In the genomic region with DNA sequence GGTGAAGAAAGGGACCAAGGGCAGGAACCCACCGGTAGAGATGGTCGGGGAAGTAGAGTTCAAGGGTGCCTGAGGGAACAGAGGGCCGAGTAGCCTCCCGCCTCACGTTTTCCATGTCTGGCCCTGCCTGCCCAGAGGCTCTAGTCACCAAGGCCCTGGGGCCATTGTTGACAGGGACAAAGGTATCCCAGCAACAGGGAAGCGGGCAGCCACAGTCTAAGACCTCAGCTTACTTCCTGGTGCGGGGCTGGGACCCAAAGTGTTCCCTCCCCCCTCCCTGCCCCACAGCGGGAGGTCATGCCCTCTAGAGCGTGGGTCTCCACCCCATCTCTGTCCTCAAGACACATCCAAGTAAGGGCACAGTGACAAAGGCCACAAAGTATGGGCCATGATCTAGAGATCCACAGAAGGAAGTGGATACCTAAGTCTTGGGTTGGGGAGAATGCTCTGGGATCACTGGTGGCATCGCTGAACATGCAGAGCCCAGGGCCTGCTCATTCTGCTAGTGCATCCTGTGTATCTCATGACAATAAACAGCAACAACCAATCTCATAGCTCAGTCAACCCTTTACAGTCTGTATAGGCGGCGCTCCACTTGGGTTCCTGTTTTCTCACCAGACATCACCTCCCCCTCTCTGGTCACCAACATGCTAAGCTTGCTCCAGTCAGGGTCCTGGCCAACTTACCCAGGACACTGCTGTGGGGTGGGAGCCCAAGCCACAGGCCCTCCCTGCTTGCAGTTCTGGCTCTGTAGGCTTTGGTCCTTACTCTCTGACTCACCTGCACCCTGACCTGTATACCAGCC, we compare ENCODE assay signal across 8 mouse cellular contexts. TPM values are rescaled to one million over a fixed set of nuclear protein-coding genes. Genes with fewer than 3 reads are reported as not detected.
DNase-seq lines count a peak whose midpoint lies in the region; ATAC-seq and TF ChIP-seq lines count a peak whose summit lies in the region.

A gene (minus strand): TSS at position 145 of the 805 bp plus-strand sequence.

- peaks cover 34 to 61% of the 10 kb centered on the region in 2 experiments for H3K4me1 ChIP-seq in CH12.LX (ENCODE audit: control insufficient read depth in 1 of 2, insufficient read depth in 2 of 2)
- peaks cover 16% of the 10 kb centered on the region for H3K4me1 ChIP-seq in forebrain, embryonic 16.5 days (replicated peaks; ENCODE audit: control insufficient read depth, insufficient read depth, low read length)
- H3K4me1 ChIP-seq in lung, embryonic 15.5 days: peaks cover 48% of the 10 kb centered on the region
- peaks cover 4% of the 10 kb centered on the region; the same call in 1 of the 2 replicates for H3K4me1 ChIP-seq in stomach, postnatal 0 days (replicated peaks; ENCODE audit: control insufficient read depth, insufficient read depth)

- H3K79me2 ChIP-seq in CH12.LX (replicated peaks; ENCODE audit: control insufficient read depth, extremely low read depth, insufficient read depth, poor library complexity, severe bottlenecking): no peaks in the 10 kb centered on the region

- WGBS in forebrain, embryonic 16.5 days: 18% methylated on average over 12 of the region's 12 CpGs
- 22% methylated on average over 12 of the region's 12 CpGs for WGBS in lung, embryonic 15.5 days
- 30% methylated on average over 12 of the region's 12 CpGs for WGBS in stomach, postnatal 0 days

- no peak within 1 kb of the TSS for H3K4me3 ChIP-seq in CH12.LX (replicated peaks in 1 of 3; ENCODE audit: low read depth in 2 of 3, low read length in 2 of 3, poor library complexity in 1 of 3)
- no peak within 1 kb of the TSS for H3K4me3 ChIP-seq in forebrain, embryonic 16.5 days (replicated peaks; ENCODE audit: low read length)
- H3K4me3 ChIP-seq in lung, embryonic 15.5 days: peak within 1 kb of the TSS; percentile 28
- H3K4me3 ChIP-seq in stomach, postnatal 0 days (ENCODE audit: low read depth, low read length): peak within 1 kb of the TSS; percentile 35

- H3K27ac ChIP-seq in CH12.LX (ENCODE audit: insufficient read depth, low read depth): no peak within 1 kb of the TSS
- no peak within 1 kb of the TSS for H3K27ac ChIP-seq in forebrain, embryonic 16.5 days (ENCODE audit: low read length)
- H3K27ac ChIP-seq in lung, embryonic 15.5 days: 0 out of 2 replicates have a peak within 1 kb of the TSS, but pooled peaks have one; percentile 12
- peak within 1 kb of the TSS; percentile 82 for H3K27ac ChIP-seq in stomach, postnatal 0 days (replicated peaks)

- H3K36me3 ChIP-seq in CH12.LX (replicated peaks in 1 of 2; ENCODE audit: control insufficient read depth in 1 of 2, insufficient read depth in 1 of 2, low read length in 1 of 2): peaks cover 90 to 100% of the 10 kb centered on the region in 2 experiments
- H3K36me3 ChIP-seq in forebrain, embryonic 16.5 days (ENCODE audit: control insufficient read depth, insufficient read depth): peaks cover 26% of the 10 kb centered on the region
- H3K36me3 ChIP-seq in lung, embryonic 15.5 days: peaks cover 45% of the 10 kb centered on the region
- peaks cover 35% of the 10 kb centered on the region for H3K36me3 ChIP-seq in stomach, postnatal 0 days (ENCODE audit: control insufficient read depth, insufficient read depth, low read length)

- TF ChIP-seq CTCF in CH12.LX (conservative IDR thresholded peaks at IDR 0.05 in 1 of 2, IDR thresholded peaks at IDR 0.05 in 1 of 2; ENCODE audit: low read depth in 2 of 2, low read length in 2 of 2): no peak
- no peak for TF ChIP-seq CTCF in stomach, postnatal 0 days (IDR thresholded peaks at IDR 0.05; ENCODE audit: low read depth)

- in situ Hi-C loops in CH12.LX (cut with MboI; ENCODE audit: low pct_ligation_motif_present, low pct_unique_long_range_greater_than_20kb, low sequenced_read_pairs): no loop called here

- no peak for TF ChIP-seq RAD21 in CH12.LX (IDR thresholded peaks at IDR 0.05; ENCODE audit: low read depth, low read length)

- H3K9ac ChIP-seq in CH12.LX (ENCODE audit: insufficient read depth, low read depth): no peak within 1 kb of the TSS
- no peak within 1 kb of the TSS for H3K9ac ChIP-seq in forebrain, embryonic 16.5 days (replicated peaks; ENCODE audit: low read depth, low read length)
- no peak within 1 kb of the TSS for H3K9ac ChIP-seq in lung, embryonic 15.5 days
- peak within 1 kb of the TSS; percentile 60 for H3K9ac ChIP-seq in stomach, postnatal 0 days (ENCODE audit: low read length)

- H3K27me3 ChIP-seq in CH12.LX (replicated peaks): no peaks in the 10 kb centered on the region
- peaks cover 12% of the 10 kb centered on the region for H3K27me3 ChIP-seq in forebrain, embryonic 16.5 days (replicated peaks; ENCODE audit: control insufficient read depth, insufficient read depth, low read length)
- H3K27me3 ChIP-seq in lung, embryonic 15.5 days: peaks cover 6% of the 10 kb centered on the region; the same call in 1 of the 2 replicates
- H3K27me3 ChIP-seq in stomach, postnatal 0 days (ENCODE audit: control insufficient read depth, insufficient read depth, low read length): no peaks in the 10 kb centered on the region

- TF ChIP-seq EP300 in CH12.LX (IDR thresholded peaks at IDR 0.05; ENCODE audit: low read length): no peak
- TF ChIP-seq EP300 in stomach, postnatal 0 days (optimal IDR thresholded peaks at IDR 0.05): no peak

- dilution Hi-C loops in CH12.LX (cut with MboI; ENCODE audit: extremely low pct_ligation_motif_present, extremely low pct_unique_long_range_greater_than_20kb, low sequenced_read_pairs): no loop called here

- TF ChIP-seq POLR2A in CH12.LX (IDR thresholded peaks at IDR 0.05; ENCODE audit: low read depth, low read length): no peak

- no peak within 1 kb of the TSS for H3K4me2 ChIP-seq in CH12.LX (ENCODE audit: insufficient read depth, low read depth, poor library complexity, severe bottlenecking)
- H3K4me2 ChIP-seq in forebrain, embryonic 16.5 days (ENCODE audit: low read length): peak within 1 kb of the TSS; percentile 49; the same call in 1 of the 2 replicates
- peak within 1 kb of the TSS; percentile 59 for H3K4me2 ChIP-seq in lung, embryonic 15.5 days
- peak within 1 kb of the TSS; percentile 59 for H3K4me2 ChIP-seq in stomach, postnatal 0 days (replicated peaks; ENCODE audit: low read depth)

- ATAC-seq in forebrain, embryonic 16.5 days: peak; percentile 6; the same call in 1 of the 2 replicates
- no peak for ATAC-seq in lung, embryonic 15.5 days (ENCODE audit: borderline replicate concordance, extremely low read depth, low FRiP score, low TSS enrichment)
- peak; percentile 38 for ATAC-seq in stomach, postnatal 0 days (ENCODE audit: low FRiP score, low TSS enrichment)

- H3K9me3 ChIP-seq in CH12.LX (replicated peaks; ENCODE audit: low read length): no peaks in the 10 kb centered on the region
- no peaks in the 10 kb centered on the region for H3K9me3 ChIP-seq in forebrain, embryonic 16.5 days (ENCODE audit: control insufficient read depth, low read length)
- H3K9me3 ChIP-seq in lung, embryonic 15.5 days: no peaks in the 10 kb centered on the region
- H3K9me3 ChIP-seq in stomach, postnatal 0 days (ENCODE audit: control insufficient read depth, low read length): no peaks in the 10 kb centered on the region

- no peak for DNase-seq in CH12.LX (ENCODE audit: extremely low read depth)
- peak; percentile 15 for DNase-seq in NIH3T3 (ENCODE audit: low read depth)
- peak; percentile 68 for DNase-seq in stomach, postnatal 0 days (ENCODE audit: low spot score)
- no peak for DNase-seq in adrenal gland, adult 8-10 months
- no peak for DNase-seq in right cerebral cortex, postnatal 14 days
- DNase-seq in adrenal gland, postnatal 36 days: no peak

TF ChIP-seq in CH12.LX, 34 proteins besides CTCF, POLR2A, EP300 and RAD21:
- TF ChIP-seq POLR2AphosphoS2 (IDR thresholded peaks at IDR 0.05; ENCODE audit: low read depth, low read length) (peak; percentile 11; the same call in 1 of the 2 replicates), ZMIZ1 (IDR thresholded peaks at IDR 0.05; ENCODE audit: low read depth, low read length) (peak; percentile 25), MAX (IDR thresholded peaks at IDR 0.05; ENCODE audit: low read length) (no peak)

RNA-seq across cellular contexts. Expression of the gene that starts here (rescaled TPM):
- total RNA-seq in CH12.LX (2012; rRNA removed): 5.2 and 7.2 TPM in 2 replicates
- total RNA-seq in CH12.LX (2014; rRNA removed): 0.23 TPM in 1 of 2 replicates, not detected in the other
- polyA plus RNA-seq in CH12.LX (2012; ENCODE audit: insufficient read length, low read depth): 2.2 and 2.7 TPM in 2 replicates
- 0.72 and 0.86 TPM in 2 replicates for polyA plus RNA-seq in forebrain, embryonic 16.5 days (2015; fragmentation: Nextera tagmentation; extraction: Ambion mirVana)
- polyA plus RNA-seq in lung, embryonic 15.5 days (2015; fragmentation: Nextera tagmentation; extraction: Ambion mirVana): 2.0 and 3.0 TPM in 2 replicates
- polyA plus RNA-seq in stomach, postnatal 0 days (2015; fragmentation: Nextera tagmentation; extraction: Ambion mirVana): 16.5 and 17.5 TPM in 2 replicates
- 1 to 10 TPM; 1.6 to 5.3 (median 2.4) TPM for total RNA-seq in adrenal gland, adult 8-10 months (2022)
- 1 to 10 TPM; 1.0 to 3.1 TPM for total RNA-seq in adrenal gland, postnatal 36 days (2021)

Comparison
In these comparisons a context has a peak if more than half of its experiments do, and no peak if none do; other contexts are left out.
1. Peak in ATAC-seq and H3K4me2 ChIP-seq in forebrain, embryonic 16.5 days; RNA of the gene not detected or under 1 TPM.
2. DNase-seq: peak in NIH3T3 (single experiment) and stomach, postnatal 0 days (single experiment); none in CH12.LX (single experiment), adrenal gland, adult 8-10 months (single experiment), right cerebral cortex, postnatal 14 days (single experiment) and adrenal gland, postnatal 36 days (0 of 2).
3. H3K27ac ChIP-seq: peak in lung, embryonic 15.5 days (single experiment) and stomach, postnatal 0 days (single experiment); none in CH12.LX (single experiment) and forebrain, embryonic 16.5 days (single experiment).
4. H3K4me3 ChIP-seq: peak in lung, embryonic 15.5 days (single experiment) and stomach, postnatal 0 days (single experiment); none in CH12.LX (0 of 3) and forebrain, embryonic 16.5 days (single experiment).